Mouse (Mus musculus): ENCODE measurements at regions not wholly inside any gene's neighbourhood (a gene's known extent, or its start where the extent isn't known, plus 50 kb on each side); places are given as distances from the start of the nearest gene placed in this dataset.

DNA sequence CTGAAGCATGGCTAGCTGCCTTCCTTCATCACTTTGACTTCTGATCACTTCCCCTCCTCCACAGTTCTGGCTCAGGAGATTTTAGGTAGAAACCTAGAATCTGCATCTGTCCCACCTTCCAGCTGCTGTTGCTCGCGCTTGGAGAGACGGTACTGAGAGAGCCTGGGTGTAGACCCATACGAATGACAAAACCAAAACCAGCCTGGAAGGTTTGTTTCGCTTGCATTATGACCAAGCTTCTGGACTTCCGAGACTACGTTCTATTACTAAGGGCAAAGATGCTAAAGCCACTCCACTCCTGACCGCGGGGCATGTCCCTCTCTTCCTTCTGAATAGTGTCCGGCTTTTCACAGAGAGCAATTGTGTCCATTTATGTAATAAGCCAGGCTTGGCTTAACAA, 180.9 kb downstream of the Tmem26 start:
- DNase-seq (ENCODE audit: low spot score) (no peak), ATAC-seq (replicated peaks; ENCODE audit: insufficient number of reproducible peaks, low FRiP score, low TSS enrichment, low read depth) (no peak)
- Histone ChIP-seq H3K4me3 (ENCODE audit: low read depth, low read length) (no peak overlapping the region), H3K27me3 (ENCODE audit: control insufficient read depth, insufficient read depth, low read length) (no peaks in the 10 kb centered on the region), H3K36me3 (replicated peaks; ENCODE audit: control insufficient read depth, insufficient read depth, low read depth, low read length) (no peaks in the 10 kb centered on the region), H3K27ac (replicated peaks; ENCODE audit: low read depth, low read length) (no peak overlapping the region), H3K9me3 (replicated peaks; ENCODE audit: control insufficient read depth, low read length) (no peaks in the 10 kb centered on the region), H3K9ac (replicated peaks; ENCODE audit: low read length) (no peak overlapping the region), H3K4me2 (ENCODE audit: low read depth, low read length) (no peak overlapping the region), H3K4me1 (ENCODE audit: control insufficient read depth, insufficient read depth, low read length) (no peaks in the 10 kb centered on the region)
- 93% methylated on average over 10 of the region's 10 CpGs for WGBS

DNA sequence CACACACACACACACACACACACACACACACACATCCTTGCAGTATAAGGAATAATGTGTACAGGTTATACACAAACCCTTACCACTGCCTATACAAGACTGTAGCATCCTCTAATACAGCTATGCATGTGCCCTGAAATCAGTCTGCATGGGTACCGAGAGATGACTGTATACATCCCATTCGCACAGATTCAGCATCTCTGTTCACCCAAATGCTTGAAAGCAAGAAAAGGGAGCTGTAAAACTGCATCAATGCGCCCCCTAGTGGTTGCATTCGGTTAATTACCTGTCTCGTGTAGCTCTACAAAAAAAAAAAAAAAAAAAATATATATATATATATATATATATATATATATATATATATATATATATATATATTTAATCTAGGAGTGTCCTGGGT, 184.8 kb downstream of the Tmem26 start:
- no peak overlapping the region for H3K27ac ChIP-seq (replicated peaks; ENCODE audit: low read depth, low read length)
- DNase-seq (ENCODE audit: low spot score) = peak; percentile 86
- H3K27me3 ChIP-seq (ENCODE audit: control insufficient read depth, insufficient read depth, low read length) = no peaks in the 10 kb centered on the region
- no peak overlapping the region for H3K4me3 ChIP-seq (ENCODE audit: low read depth, low read length)
- no peak for ATAC-seq (replicated peaks; ENCODE audit: insufficient number of reproducible peaks, low FRiP score, low TSS enrichment, low read depth)
- 28% methylated on average over 5 of the region's 5 CpGs for WGBS
- no peaks in the 10 kb centered on the region for H3K36me3 ChIP-seq (replicated peaks; ENCODE audit: control insufficient read depth, insufficient read depth, low read depth, low read length)
- H3K9ac ChIP-seq (replicated peaks; ENCODE audit: low read length) = no peak overlapping the region
- no peak overlapping the region for H3K4me2 ChIP-seq (ENCODE audit: low read depth, low read length)
- no peaks in the 10 kb centered on the region for H3K9me3 ChIP-seq (replicated peaks; ENCODE audit: control insufficient read depth, low read length)
- H3K4me1 ChIP-seq (ENCODE audit: control insufficient read depth, insufficient read depth, low read length) = no peaks in the 10 kb centered on the region

DNA sequence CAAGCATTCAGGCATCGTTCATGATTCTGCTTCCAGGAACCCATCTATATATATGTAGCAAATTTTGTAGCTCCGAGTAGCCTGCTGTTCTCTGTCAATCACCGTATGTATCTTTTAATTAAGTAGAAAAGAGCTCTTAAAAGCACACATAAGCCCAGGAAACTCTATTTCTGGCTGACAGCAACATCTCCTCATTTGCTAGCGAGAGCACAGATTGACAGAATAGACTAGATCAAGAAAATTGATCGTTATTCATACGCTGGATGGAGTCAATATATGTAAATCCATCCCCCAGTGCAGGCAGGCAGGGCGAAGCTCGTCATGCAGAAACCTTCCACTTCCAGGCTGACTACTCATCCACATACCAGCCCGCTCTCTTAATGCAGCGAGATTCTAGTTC, 185.6 kb downstream of the Tmem26 start:
- no peak overlapping the region for H3K4me2 ChIP-seq (ENCODE audit: low read depth, low read length)
- no peak for ATAC-seq (replicated peaks; ENCODE audit: insufficient number of reproducible peaks, low FRiP score, low TSS enrichment, low read depth)

DNA sequence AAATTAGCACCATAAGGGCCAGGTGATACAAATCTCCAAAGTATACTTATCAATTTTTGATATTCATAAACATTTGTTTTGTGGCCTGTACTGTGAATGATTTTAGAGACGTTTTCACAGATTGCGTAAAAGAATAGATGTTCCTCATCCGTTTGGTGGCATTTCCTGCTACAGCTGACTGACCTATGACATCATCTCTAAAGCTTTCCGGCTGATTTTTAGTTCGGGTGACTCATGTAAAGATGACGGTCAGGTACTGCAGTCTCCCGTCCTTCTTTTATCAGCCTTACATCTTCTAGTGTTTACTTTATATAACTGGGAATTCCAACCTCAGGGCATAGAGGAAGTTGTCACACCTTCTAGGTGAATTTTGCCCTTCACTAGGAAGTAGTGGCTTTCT, 192.7 kb downstream of the Tmem26 start:
- DNase-seq (ENCODE audit: low spot score) (no peak), ATAC-seq (replicated peaks; ENCODE audit: insufficient number of reproducible peaks, low FRiP score, low TSS enrichment, low read depth) (no peak)
- Histone ChIP-seq H3K27ac (replicated peaks; ENCODE audit: low read depth, low read length) (no peak overlapping the region), H3K9me3 (replicated peaks; ENCODE audit: control insufficient read depth, low read length) (no peaks in the 10 kb centered on the region), H3K36me3 (replicated peaks; ENCODE audit: control insufficient read depth, insufficient read depth, low read depth, low read length) (no peaks in the 10 kb centered on the region), H3K27me3 (ENCODE audit: control insufficient read depth, insufficient read depth, low read length) (no peaks in the 10 kb centered on the region), H3K4me3 (ENCODE audit: low read depth, low read length) (no peak overlapping the region), H3K4me2 (ENCODE audit: low read depth, low read length) (no peak overlapping the region), H3K9ac (replicated peaks; ENCODE audit: low read length) (no peak overlapping the region), H3K4me1 (ENCODE audit: control insufficient read depth, insufficient read depth, low read length) (no peaks in the 10 kb centered on the region)
- WGBS = 74% methylated on average over 7 of the region's 7 CpGs

More for the DNA sequence above, 185.6 kb downstream of the Tmem26 start:
- Histone ChIP-seq H3K36me3 (replicated peaks; ENCODE audit: control insufficient read depth, insufficient read depth, low read depth, low read length) (no peaks in the 10 kb centered on the region), H3K9ac (replicated peaks; ENCODE audit: low read length) (no peak overlapping the region), H3K27me3 (ENCODE audit: control insufficient read depth, insufficient read depth, low read length) (no peaks in the 10 kb centered on the region), H3K27ac (replicated peaks; ENCODE audit: low read depth, low read length) (no peak overlapping the region), H3K4me3 (ENCODE audit: low read depth, low read length) (no peak overlapping the region), H3K9me3 (replicated peaks; ENCODE audit: control insufficient read depth, low read length) (no peaks in the 10 kb centered on the region), H3K4me1 (ENCODE audit: control insufficient read depth, insufficient read depth, low read length) (no peaks in the 10 kb centered on the region)
- 73% methylated on average over 10 of the region's 10 CpGs for WGBS
- no peak for DNase-seq (ENCODE audit: low spot score)

DNA sequence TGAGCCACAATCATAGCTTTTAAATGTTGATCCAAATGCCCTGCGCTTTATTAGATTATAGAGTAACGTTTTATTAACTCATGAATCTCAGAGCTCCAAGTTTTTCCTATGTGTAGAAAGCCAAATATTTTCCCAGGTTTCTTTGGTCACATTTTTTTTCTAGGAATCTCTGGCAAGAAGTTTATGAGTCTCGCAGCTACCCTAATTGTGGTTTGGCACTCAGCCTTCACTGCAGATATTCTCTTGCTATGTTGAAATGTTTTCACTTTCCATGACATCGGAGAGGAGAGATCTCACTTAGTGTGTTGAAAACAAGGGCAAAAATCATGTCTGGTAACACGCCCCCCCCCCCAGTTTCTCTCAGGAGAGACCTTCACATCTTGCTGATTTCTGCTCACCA, 212.4 kb downstream of the Tmem26 start:
- ATAC-seq (replicated peaks; ENCODE audit: insufficient number of reproducible peaks, low FRiP score, low TSS enrichment, low read depth) (no peak), DNase-seq (ENCODE audit: low spot score) (no peak)
- no peaks in the 10 kb centered on the region for H3K36me3 ChIP-seq (replicated peaks; ENCODE audit: control insufficient read depth, insufficient read depth, low read depth, low read length)
- H3K4me1 ChIP-seq (ENCODE audit: control insufficient read depth, insufficient read depth, low read length) = no peaks in the 10 kb centered on the region
- no peaks in the 10 kb centered on the region for H3K27me3 ChIP-seq (ENCODE audit: control insufficient read depth, insufficient read depth, low read length)
- no peak overlapping the region for H3K27ac ChIP-seq (replicated peaks; ENCODE audit: low read depth, low read length)
- H3K4me2 ChIP-seq (ENCODE audit: low read depth, low read length) = no peak overlapping the region
- WGBS = 86% methylated on average over 5 of the region's 5 CpGs
- H3K9ac ChIP-seq (replicated peaks; ENCODE audit: low read length) = no peak overlapping the region
- no peaks in the 10 kb centered on the region for H3K9me3 ChIP-seq (replicated peaks; ENCODE audit: control insufficient read depth, low read length)
- H3K4me3 ChIP-seq (ENCODE audit: low read depth, low read length) = no peak overlapping the region

DNA sequence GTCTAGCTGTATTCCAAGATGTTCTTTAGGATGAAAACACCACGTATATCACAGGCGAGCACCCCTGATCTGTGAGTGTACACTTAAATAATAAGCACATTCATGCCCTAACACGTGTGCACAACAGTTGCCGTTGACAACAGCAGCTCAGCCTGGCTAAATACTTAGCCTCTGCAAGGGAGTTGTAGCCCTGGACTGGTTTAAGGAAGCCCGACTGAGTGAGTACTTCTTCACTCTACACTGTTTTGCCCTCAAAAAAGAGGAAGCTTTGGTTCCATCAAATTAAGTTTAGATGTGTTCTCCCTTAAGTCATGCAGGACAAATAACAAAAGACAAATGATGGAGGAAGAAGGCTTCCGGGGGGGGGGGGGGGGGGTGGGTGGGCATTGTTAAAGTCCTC, 208.0 kb upstream of the Rhobtb1 start:
- no peak for ATAC-seq (replicated peaks; ENCODE audit: insufficient number of reproducible peaks, low FRiP score, low TSS enrichment, low read depth)
- H3K36me3 ChIP-seq (replicated peaks; ENCODE audit: control insufficient read depth, insufficient read depth, low read depth, low read length) = no peaks in the 10 kb centered on the region
- H3K27ac ChIP-seq (replicated peaks; ENCODE audit: low read depth, low read length) = no peak overlapping the region
- DNase-seq (ENCODE audit: low spot score) = no peak
- H3K4me3 ChIP-seq (ENCODE audit: low read depth, low read length) = no peak overlapping the region
- no peaks in the 10 kb centered on the region for H3K27me3 ChIP-seq (ENCODE audit: control insufficient read depth, insufficient read depth, low read length)
- no peak overlapping the region for H3K4me2 ChIP-seq (ENCODE audit: low read depth, low read length)
- 81% methylated on average over 6 of the region's 6 CpGs for WGBS
- H3K9ac ChIP-seq (replicated peaks; ENCODE audit: low read length) = no peak overlapping the region
- no peaks in the 10 kb centered on the region for H3K9me3 ChIP-seq (replicated peaks; ENCODE audit: control insufficient read depth, low read length)
- H3K4me1 ChIP-seq (ENCODE audit: control insufficient read depth, insufficient read depth, low read length) = no peaks in the 10 kb centered on the region

DNA sequence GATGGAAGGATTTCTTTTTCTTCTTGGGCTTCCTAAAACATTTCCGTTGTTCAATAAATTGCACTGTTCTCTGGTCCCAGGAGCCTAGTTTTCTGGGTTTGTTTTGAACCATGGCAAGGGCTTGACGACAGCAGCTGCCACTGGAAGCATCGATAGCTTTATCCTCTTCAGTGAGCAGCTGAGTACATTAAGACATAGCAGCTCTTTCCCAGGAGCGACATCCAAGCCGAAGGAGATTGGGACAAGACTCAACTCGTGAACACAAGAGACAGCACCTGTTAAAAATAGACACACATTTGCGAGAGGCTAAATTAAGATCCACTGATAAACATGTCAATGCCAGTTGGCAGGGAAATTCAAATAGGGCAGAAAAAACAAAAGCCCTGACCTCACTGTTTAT, 194.7 kb upstream of the Rhobtb1 start:
- Histone ChIP-seq H3K27ac (replicated peaks; ENCODE audit: low read depth, low read length) (no peak overlapping the region), H3K4me1 (ENCODE audit: control insufficient read depth, insufficient read depth, low read length) (no peaks in the 10 kb centered on the region), H3K27me3 (ENCODE audit: control insufficient read depth, insufficient read depth, low read length) (no peaks in the 10 kb centered on the region), H3K4me3 (ENCODE audit: low read depth, low read length) (no peak overlapping the region), H3K4me2 (ENCODE audit: low read depth, low read length) (no peak overlapping the region), H3K9me3 (replicated peaks; ENCODE audit: control insufficient read depth, low read length) (no peaks in the 10 kb centered on the region), H3K9ac (replicated peaks; ENCODE audit: low read length) (no peak overlapping the region), H3K36me3 (replicated peaks; ENCODE audit: control insufficient read depth, insufficient read depth, low read depth, low read length) (no peaks in the 10 kb centered on the region)
- no peak for ATAC-seq (replicated peaks; ENCODE audit: insufficient number of reproducible peaks, low FRiP score, low TSS enrichment, low read depth)
- 79% methylated on average over 7 of the region's 7 CpGs for WGBS
- DNase-seq (ENCODE audit: low spot score) = no peak

DNA sequence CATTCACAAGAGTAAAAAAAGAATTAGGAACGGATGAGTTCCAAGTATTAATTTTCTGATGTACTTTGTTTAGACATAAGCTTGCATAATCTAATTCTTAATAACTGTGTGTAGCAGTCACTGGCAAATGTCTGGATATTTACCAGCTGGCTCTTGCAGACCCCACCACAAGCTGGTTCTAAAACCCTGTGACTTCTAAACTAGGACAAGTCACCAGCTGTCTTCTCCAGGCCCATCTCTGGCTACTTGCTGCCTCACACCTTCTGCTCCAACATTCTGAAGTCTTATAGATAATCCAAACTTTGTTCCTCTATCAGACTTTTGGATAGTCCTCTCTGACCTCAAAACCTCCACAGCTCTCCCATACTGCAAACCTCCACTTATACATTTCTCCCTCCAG, 189.9 kb upstream of the Rhobtb1 start:
- ATAC-seq (replicated peaks; ENCODE audit: insufficient number of reproducible peaks, low FRiP score, low TSS enrichment, low read depth) = no peak
- no peaks in the 10 kb centered on the region for H3K9me3 ChIP-seq (replicated peaks; ENCODE audit: control insufficient read depth, low read length)
- no peak overlapping the region for H3K9ac ChIP-seq (replicated peaks; ENCODE audit: low read length)
- no peak overlapping the region for H3K4me3 ChIP-seq (ENCODE audit: low read depth, low read length)
- no peaks in the 10 kb centered on the region for H3K27me3 ChIP-seq (ENCODE audit: control insufficient read depth, insufficient read depth, low read length)
- WGBS = 87% methylated on average over 1 of the region's 1 CpGs
- H3K4me1 ChIP-seq (ENCODE audit: control insufficient read depth, insufficient read depth, low read length) = no peaks in the 10 kb centered on the region
- no peak overlapping the region for H3K27ac ChIP-seq (replicated peaks; ENCODE audit: low read depth, low read length)
- H3K4me2 ChIP-seq (ENCODE audit: low read depth, low read length) = no peak overlapping the region
- DNase-seq (ENCODE audit: low spot score) = no peak
- no peaks in the 10 kb centered on the region for H3K36me3 ChIP-seq (replicated peaks; ENCODE audit: control insufficient read depth, insufficient read depth, low read depth, low read length)

DNA sequence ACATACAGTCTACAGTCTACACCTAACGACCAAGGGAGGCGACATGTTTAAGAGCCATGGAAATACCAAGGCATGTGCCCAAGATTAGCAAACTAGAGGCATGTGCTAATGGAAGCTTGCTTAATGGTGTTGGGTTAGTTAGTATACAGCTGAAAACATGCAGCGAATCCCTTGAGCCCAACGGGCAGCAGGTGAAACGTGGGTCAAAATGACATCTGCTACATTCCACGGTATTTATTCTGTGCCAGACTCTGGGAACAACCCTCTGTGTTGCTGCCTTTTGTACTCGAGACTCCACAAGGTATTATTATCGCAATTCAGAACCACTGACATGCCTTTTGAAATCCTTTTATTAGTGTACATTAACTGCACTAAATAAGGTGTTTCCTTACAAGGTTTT, 188.1 kb upstream of the Rhobtb1 start:
- H3K27ac ChIP-seq (replicated peaks; ENCODE audit: low read depth, low read length) = no peak overlapping the region
- no peaks in the 10 kb centered on the region for H3K36me3 ChIP-seq (replicated peaks; ENCODE audit: control insufficient read depth, insufficient read depth, low read depth, low read length)
- no peak overlapping the region for H3K9ac ChIP-seq (replicated peaks; ENCODE audit: low read length)
- no peaks in the 10 kb centered on the region for H3K4me1 ChIP-seq (ENCODE audit: control insufficient read depth, insufficient read depth, low read length)
- no peak overlapping the region for H3K4me3 ChIP-seq (ENCODE audit: low read depth, low read length)
- no peaks in the 10 kb centered on the region for H3K27me3 ChIP-seq (ENCODE audit: control insufficient read depth, insufficient read depth, low read length)
- H3K4me2 ChIP-seq (ENCODE audit: low read depth, low read length) = no peak overlapping the region
- H3K9me3 ChIP-seq (replicated peaks; ENCODE audit: control insufficient read depth, low read length) = no peaks in the 10 kb centered on the region
- no peak for ATAC-seq (replicated peaks; ENCODE audit: insufficient number of reproducible peaks, low FRiP score, low TSS enrichment, low read depth)
- DNase-seq (ENCODE audit: low spot score) = no peak
- WGBS = 79% methylated on average over 8 of the region's 8 CpGs
